Mouse (Mus musculus) MEL (cell line): ENCODE results near the gene Dclre1c. TPM values are rescaled to one million over a fixed set of nuclear protein-coding genes. Genes with fewer than 3 reads are reported as not detected.

ENCODE experiments used
- CHD1 ChIP-seq: IDR thresholded peaks from 2 replicates; pipeline ENCODE4 v1.6.1; 2012; ENCODE audit warnings: low read depth, mild to moderate bottlenecking, inconsistent platforms, low read length, improper control_type of control experiment
- CTCF ChIP-seq, 3 experiments: IDR thresholded peaks in 2 of 3; conservative IDR thresholded peaks in 1 of 3; 2 replicates each; pipeline ENCODE4 v1.5.1; 2011 to 2012; ENCODE audit warnings: low read length in 3 of 3, low read depth in 2 of 3, mild to moderate bottlenecking in 2 of 3, improper control_type of control experiment in 1 of 3, inconsistent platforms in 1 of 3, mixed read lengths in 1 of 3, moderate library complexity in 1 of 3; ENCODE audit not compliant: control insufficient read depth in 1 of 3, insufficient read depth in 1 of 3, poor library complexity in 1 of 3, severe bottlenecking in 1 of 3
- EP300 ChIP-seq, 2 experiments: IDR thresholded peaks; 2 replicates each; pipeline ENCODE4 v1.6.1; 2011; ENCODE audit warnings: improper control_type of control experiment in 2 of 2, low read length in 2 of 2, low read depth in 1 of 2, mild to moderate bottlenecking in 1 of 2
- ETS1 ChIP-seq: IDR thresholded peaks from 2 replicates; pipeline ENCODE4 v1.6.1; 2012; ENCODE audit warnings: low read depth, mild to moderate bottlenecking, inconsistent platforms, low read length, improper control_type of control experiment, moderate library complexity
- HCFC1 ChIP-seq: IDR thresholded peaks from 2 replicates; pipeline ENCODE4 v1.6.1; 2012; ENCODE audit warnings: low read depth, mild to moderate bottlenecking, inconsistent platforms, low read length, improper control_type of control experiment, moderate library complexity
- JUND ChIP-seq: IDR thresholded peaks from 2 replicates; pipeline ENCODE4 v1.6.1; 2011; ENCODE audit warnings: low read depth, mild to moderate bottlenecking, improper control_type of control experiment, low read length
- KAT2A ChIP-seq: conservative IDR thresholded peaks from 2 replicates; pipeline ENCODE4 v1.6.1; 2012; ENCODE audit warnings: low read depth, low read length, improper control_type of control experiment, inconsistent platforms
- MAFK ChIP-seq: IDR thresholded peaks from 2 replicates; pipeline ENCODE4 v1.6.1; 2011; ENCODE audit warnings: low read depth, mild to moderate bottlenecking, low read length, improper control_type of control experiment, borderline replicate concordance
- MAZ ChIP-seq: IDR thresholded peaks from 2 replicates; pipeline ENCODE4 v1.6.1; 2012; ENCODE audit warnings: low read depth, mild to moderate bottlenecking, inconsistent platforms, low read length, improper control_type of control experiment
- MYB ChIP-seq: IDR thresholded peaks from 2 replicates; pipeline ENCODE4 v1.6.1; 2011; ENCODE audit warnings: mild to moderate bottlenecking, low read depth, low read length, improper control_type of control experiment
- NRF1 ChIP-seq: IDR thresholded peaks from 2 replicates; pipeline ENCODE4 v1.6.1; 2014; ENCODE audit warnings: low read depth, mild to moderate bottlenecking, inconsistent platforms, low read length, improper control_type of control experiment, moderate library complexity; ENCODE audit not compliant: poor library complexity, insufficient read depth, severe bottlenecking
- POLR2AphosphoS2 ChIP-seq: IDR thresholded peaks from 2 replicates; pipeline ENCODE4 v1.6.1; 2011; ENCODE audit warnings: low read length, improper control_type of control experiment
- POLR2AphosphoS5 ChIP-seq: IDR thresholded peaks from 2 replicates; pipeline ENCODE4 v1.6.1; 2012; ENCODE audit warnings: low read depth, borderline replicate concordance, mild to moderate bottlenecking, inconsistent platforms, low read length, moderate library complexity, mixed read lengths
- TAL1 ChIP-seq: IDR thresholded peaks from 2 replicates; pipeline ENCODE4 v1.6.1; 2012; ENCODE audit warnings: mild to moderate bottlenecking, inconsistent platforms, low read length, moderate library complexity, mixed read lengths
- UBTF ChIP-seq: IDR thresholded peaks from 2 replicates; pipeline ENCODE4 v1.6.1; 2012; ENCODE audit warnings: low read depth, mild to moderate bottlenecking, inconsistent platforms, low read length, improper control_type of control experiment, moderate library complexity, borderline replicate concordance; ENCODE audit not compliant: insufficient read depth
- USF1 ChIP-seq: IDR thresholded peaks from 2 replicates; pipeline ENCODE4 v1.6.1; 2014; ENCODE audit warnings: low read depth, mild to moderate bottlenecking, inconsistent platforms, low read length, improper control_type of control experiment, moderate library complexity
- USF2 ChIP-seq, 2 experiments: IDR thresholded peaks; 2 replicates each; pipeline ENCODE4 v1.6.1; 2011 to 2012; ENCODE audit warnings: improper control_type of control experiment in 2 of 2, low read length in 2 of 2, borderline replicate concordance in 1 of 2, inconsistent platforms in 1 of 2, low read depth in 1 of 2, mild to moderate bottlenecking in 1 of 2; ENCODE audit not compliant: insufficient read depth in 1 of 2
- ZC3H11A ChIP-seq: IDR thresholded peaks from 2 replicates; pipeline ENCODE4 v1.6.1; 2012; ENCODE audit warnings: low read depth, mild to moderate bottlenecking, inconsistent platforms, low read length, improper control_type of control experiment
- ZKSCAN1 ChIP-seq: IDR thresholded peaks from 2 replicates; pipeline ENCODE4 v1.6.1; 2012; ENCODE audit warnings: low read depth, mild to moderate bottlenecking, inconsistent platforms, low read length, improper control_type of control experiment, moderate library complexity
- ZMIZ1 ChIP-seq: IDR thresholded peaks from 2 replicates; pipeline ENCODE4 v1.6.1; 2012; ENCODE audit warnings: low read depth, mild to moderate bottlenecking, inconsistent platforms, low read length, improper control_type of control experiment, moderate library complexity
- polyA plus RNA-seq, 2 experiments: library from polyadenylated mRNA; stranded (reverse) in 1 of 2; unstranded in 1 of 2; fragments of >175 nt in 1 of 2; fragments of >200 nt in 1 of 2; gene quantifications; 2 replicates each; pipeline versions ENCODE4 v1.2.1 to v1.2.4; 2012; ENCODE audit warnings: low replicate concordance in 2 of 2, low read depth in 1 of 2; ENCODE audit not compliant: insufficient read length in 2 of 2, insufficient read depth in 1 of 2, missing spikeins in 1 of 2
- total RNA-seq: library from RNA; depleted of rRNA; stranded (reverse); fragments of 300-350 nt; gene quantifications from 2 replicates; pipeline ENCODE4 v1.2.3, GENCODE M21; 2012; rRNA removed

The Dclre1c gene
- total and polyA plus RNA-seq, 3 experiments, result 7.5 to 162 (median 13.8) TPM

- TF ChIP-seq ZC3H11A, result no peak
- peak; percentile 57 for TF ChIP-seq KAT2A
- no peak; the same call in 1 of the 2 replicates for TF ChIP-seq POLR2AphosphoS5
- TF ChIP-seq CTCF (IDR thresholded peaks at IDR 0.05 in 2 of 3, conservative IDR thresholded peaks at IDR 0.05 in 1 of 3; ENCODE audit: control insufficient read depth in 1 of 3, insufficient read depth in 1 of 3, low read depth in 2 of 3, low read length in 3 of 3, poor library complexity in 1 of 3, severe bottlenecking in 1 of 3), result no peak
- peak; percentile 95 for TF ChIP-seq ZMIZ1
- TF ChIP-seq USF2 (IDR thresholded peaks at IDR 0.05; ENCODE audit: borderline replicate concordance in 1 of 2, insufficient read depth in 1 of 2, low read depth in 1 of 2, low read length in 2 of 2), result no peak
- no peak for TF ChIP-seq CHD1
- TF ChIP-seq MYB, result no peak
- 0 out of 4 replicates have a peak, but pooled peaks of 1 of the 2 experiments have one; percentile 21 for TF ChIP-seq EP300 (IDR thresholded peaks at IDR 0.05; ENCODE audit: low read depth in 1 of 2, low read length in 2 of 2)
- TF ChIP-seq MAFK, result no peak
- TF ChIP-seq JUND, result no peak
- peak; percentile 53; the same call in 1 of the 2 replicates for TF ChIP-seq NRF1
- TF ChIP-seq POLR2AphosphoS2, result peak; percentile 91
- no peak for TF ChIP-seq TAL1
- no peak for TF ChIP-seq ZKSCAN1
- 0 out of 2 replicates have a peak, but pooled peaks have one; percentile 17 for TF ChIP-seq USF1
- TF ChIP-seq HCFC1, result peak; percentile 83
- TF ChIP-seq ETS1, result peak; percentile 59
- peak; percentile 96 for TF ChIP-seq MAZ
- no peak for TF ChIP-seq UBTF
Observed at GRCm38 (mm10) chr2:3512552-3513454, 88.9 kb downstream of the Dclre1c start, which contains the start of the genes Gm45902, Hspa14 and Cdnf (continued).

Other genes with a start within 250 kb of the Dclre1c start
- gene Nmt2, start 139.9 kb upstream of the Dclre1c start, total RNA-seq, result 19.9 and 22.2 TPM in 2 replicates
- 10 to 100 TPM in 1 of 2 experiments, not detected in 1; 34.1 TPM for gene Nmt2, start 139.9 kb upstream of the Dclre1c start, polyA plus RNA-seq
- 13.6 and 16.6 TPM in 2 replicates for gene Rpp38, start 91.5 kb upstream of the Dclre1c start, total RNA-seq
- gene Rpp38, start 91.5 kb upstream of the Dclre1c start, polyA plus RNA-seq, result 1 to 10 TPM in 1 of 2 experiments, not detected in 1; 9.9 TPM
- 3.7 and 5.7 TPM in 2 replicates for gene Acbd7, start 88.0 kb upstream of the Dclre1c start, total RNA-seq
- 1 to 10 TPM in 1 of 2 experiments, not detected in 1; 2.9 TPM for gene Acbd7, start 88.0 kb upstream of the Dclre1c start, polyA plus RNA-seq
- not detected in 2 replicates for gene Olah, start 26.9 kb upstream of the Dclre1c start, total RNA-seq
- gene Olah, start 26.9 kb upstream of the Dclre1c start, polyA plus RNA-seq, result not detected
- gene Meig1, start 1.5 kb upstream of the Dclre1c start, total RNA-seq, result 0.33 TPM in 1 of 2 replicates, not detected in the other
- gene Meig1, start 1.5 kb upstream of the Dclre1c start, polyA plus RNA-seq, result not detected
- gene Suv39h2, start 50.9 kb downstream of the Dclre1c start, total RNA-seq, result 13.9 and 14.3 TPM in 2 replicates
- gene Suv39h2, start 50.9 kb downstream of the Dclre1c start, polyA plus RNA-seq, result 10 to 100 TPM in 1 of 2 experiments, not detected in 1; 16.0 TPM
- gene Gm45902, start 88.7 kb downstream of the Dclre1c start, total RNA-seq, result 2.9 and 3.6 TPM in 2 replicates
- 1 to 10 TPM in 1 of 2 experiments, not detected in 1; 3.8 TPM for gene Gm45902, start 88.7 kb downstream of the Dclre1c start, polyA plus RNA-seq
- 158 and 161 TPM in 2 replicates for gene Hspa14, start 88.7 kb downstream of the Dclre1c start, total RNA-seq
- 100 to 1,000 TPM; 129 to 333 TPM for gene Hspa14, start 88.7 kb downstream of the Dclre1c start, polyA plus RNA-seq
- gene Cdnf, start 88.9 kb downstream of the Dclre1c start, total RNA-seq, result 0.39 and 0.59 TPM in 2 replicates
- gene Cdnf, start 88.9 kb downstream of the Dclre1c start, polyA plus RNA-seq, result under 1 TPM in 1 of 2 experiments, not detected in 1; 0.77 TPM
- 9.0 and 10.0 TPM in 2 replicates for gene Fam107b, start 146.4 kb downstream of the Dclre1c start, total RNA-seq
- gene Fam107b, start 146.4 kb downstream of the Dclre1c start, polyA plus RNA-seq, result 10 to 100 TPM in 1 of 2 experiments, not detected in 1; 15.5 TPM